Mouse (Mus musculus) embryo, embryonic 10.5 days (tissue): ENCODE measurements around the gene Gckr.
A peak's percentile ranks its signal among the peaks of the same experiment; 100 is the strongest.
"Not testable (repeated sequence)": the region's sequence is repeated elsewhere in the genome, so short reads cannot be mapped to it uniquely, and the experiment has no call there.

ENCODE experiments used
- DNase-seq: peaks from one replicate; pipeline ENCODE4 v3.0.0-alpha.2; 2015; ENCODE audit warnings: low spot score

Gene Gckr

GRCm38 (mm10) chr5:31295606-31296141 is 1.6 kb upstream of the Gckr start, which contains the start of gene Fndc4:
Gene Fndc4 (minus strand): TSS chr5:31296080.
- peak; percentile 83 for DNase-seq

- no peak for DNase-seq
These were observed 738 bp downstream of the Gckr start for GRCm38 (mm10) chr5:31297981-31298380.

- DNase-seq = no peak
These were observed 1.2 kb downstream of the Gckr start for GRCm38 (mm10) chr5:31298486-31298885.

GRCm38 (mm10) chr5:31301866-31302265 is 4.6 kb downstream of the Gckr start:
- no peak for DNase-seq

GRCm38 (mm10) chr5:31303093-31303492 is 5.8 kb downstream of the Gckr start:
- no peak for DNase-seq

GRCm38 (mm10) chr5:31312806-31313205 is 15.6 kb downstream of the Gckr start:
- no peak for DNase-seq

GRCm38 (mm10) chr5:31322776-31323175 is 25.5 kb downstream of the Gckr start:
- no peak for DNase-seq

- no peak for DNase-seq
These were observed 26.8 kb downstream of the Gckr start for GRCm38 (mm10) chr5:31324085-31324484.

- peak; percentile 26 for DNase-seq
These were observed 29.6 kb downstream of the Gckr start for GRCm38 (mm10) chr5:31326850-31327249.

- peak; percentile 80 for DNase-seq
These were observed 31.0 kb downstream of the Gckr start for GRCm38 (mm10) chr5:31328255-31328654.

- DNase-seq = not testable (repeated sequence)
These were observed 60.3 kb downstream of the Gckr start for GRCm38 (mm10) chr5:31357586-31357985.

GRCm38 (mm10) chr5:31360955-31361354 is 63.7 kb downstream of the Gckr start:
- DNase-seq = no peak
